Comparison of ENCODE assay signal across 7 mouse cellular contexts in genomic region chr11:22981984-22982757, GRCm38 (mm10). TPM values are rescaled to one million over a fixed set of nuclear protein-coding genes. Genes with fewer than 3 reads are reported as not detected.
DNase-seq lines count a peak whose midpoint lies in the region; ATAC-seq and TF ChIP-seq lines count a peak whose summit lies in the region.

Gene Gm28048, minus strand, starts transcription at chr11:22982090.
Gene Commd1, minus strand, starts transcription at chr11:22982382.

- peak within 1 kb of the TSS; percentile 45 for H3K4me2 ChIP-seq in embryonic facial prominence, embryonic 11.5 days (ENCODE audit: low read depth, low read length)
- peak within 1 kb of the TSS; percentile 74 for H3K4me2 ChIP-seq in limb, embryonic 12.5 days
- peak within 1 kb of the TSS; percentile 63 for H3K4me2 ChIP-seq in midbrain, embryonic 15.5 days

- peak; percentile 69 for TF ChIP-seq CTCF in spleen, adult 2 months (IDR thresholded peaks at IDR 0.05; ENCODE audit: extremely low read depth, insufficient read depth, insufficient read length, insufficient replicate concordance)

- peak within 1 kb of the TSS; percentile 62 for H3K4me3 ChIP-seq in embryonic facial prominence, embryonic 11.5 days (ENCODE audit: low read depth, low read length)
- peak within 1 kb of the TSS; percentile 67 for H3K4me3 ChIP-seq in limb, embryonic 12.5 days (replicated peaks)
- peak within 1 kb of the TSS; percentile 78 for H3K4me3 ChIP-seq in midbrain, embryonic 15.5 days
- peak within 1 kb of the TSS; percentile 95 for H3K4me3 ChIP-seq in spleen, adult 2 months (ENCODE audit: extremely low read depth, insufficient read depth, insufficient read length)

- peak; percentile 49 for TF ChIP-seq POLR2A in spleen, adult 2 months (IDR thresholded peaks at IDR 0.05; ENCODE audit: low read depth, low read length)

- WGBS in embryonic facial prominence, embryonic 11.5 days, result 3% methylated on average over 42 of the region's 42 CpGs
- 3% methylated on average over 42 of the region's 42 CpGs for WGBS in limb, embryonic 12.5 days
- 3% methylated on average over 42 of the region's 42 CpGs for WGBS in midbrain, embryonic 15.5 days
- 3% methylated on average over 42 of the region's 42 CpGs for WGBS in spleen, adult 2 months

- peak; percentile 92 for ATAC-seq in embryonic facial prominence, embryonic 11.5 days (replicated peaks; ENCODE audit: insufficient number of reproducible peaks, low FRiP score, low TSS enrichment, low read depth)
- peak; percentile 94 for ATAC-seq in limb, embryonic 12.5 days (ENCODE audit: insufficient number of reproducible peaks, insufficient read depth, low FRiP score, low TSS enrichment, low read depth)
- peak; percentile 93 for ATAC-seq in midbrain, embryonic 15.5 days (replicated peaks)

- peak within 1 kb of the TSS; percentile 67 for H3K9ac ChIP-seq in embryonic facial prominence, embryonic 11.5 days (replicated peaks; ENCODE audit: low read length)
- peak within 1 kb of the TSS; percentile 73 for H3K9ac ChIP-seq in limb, embryonic 12.5 days (replicated peaks)
- peak within 1 kb of the TSS; percentile 65 for H3K9ac ChIP-seq in midbrain, embryonic 15.5 days

- H3K27ac ChIP-seq in embryonic facial prominence, embryonic 11.5 days (replicated peaks; ENCODE audit: low read depth, low read length), result peak within 1 kb of the TSS; percentile 92
- H3K27ac ChIP-seq in limb, embryonic 12.5 days, result peak within 1 kb of the TSS; percentile 97
- H3K27ac ChIP-seq in midbrain, embryonic 15.5 days, result peak within 1 kb of the TSS; percentile 96
- peak within 1 kb of the TSS; percentile 96 for H3K27ac ChIP-seq in spleen, adult 2 months (ENCODE audit: insufficient read depth, low read length)

- H3K27me3 ChIP-seq in embryonic facial prominence, embryonic 11.5 days (ENCODE audit: control insufficient read depth, insufficient read depth, low read length), result no peaks in the 10 kb centered on the region
- no peaks in the 10 kb centered on the region for H3K27me3 ChIP-seq in limb, embryonic 12.5 days
- H3K27me3 ChIP-seq in midbrain, embryonic 15.5 days (replicated peaks), result no peaks in the 10 kb centered on the region
- no peaks in the 10 kb centered on the region for H3K27me3 ChIP-seq in spleen, adult 2 months (ENCODE audit: control insufficient read depth, insufficient read depth, low read length)

- H3K9me3 ChIP-seq in embryonic facial prominence, embryonic 11.5 days (replicated peaks; ENCODE audit: control insufficient read depth, low read length), result no peaks in the 10 kb centered on the region
- no peaks in the 10 kb centered on the region for H3K9me3 ChIP-seq in limb, embryonic 12.5 days
- H3K9me3 ChIP-seq in midbrain, embryonic 15.5 days, result no peaks in the 10 kb centered on the region

- no peaks in the 10 kb centered on the region for H3K4me1 ChIP-seq in embryonic facial prominence, embryonic 11.5 days (ENCODE audit: control insufficient read depth, insufficient read depth, low read length)
- peaks cover 9% of the 10 kb centered on the region for H3K4me1 ChIP-seq in limb, embryonic 12.5 days (replicated peaks)
- H3K4me1 ChIP-seq in midbrain, embryonic 15.5 days, result peaks cover 35% of the 10 kb centered on the region
- peaks cover 5% of the 10 kb centered on the region; the same call in 1 of the 2 replicates for H3K4me1 ChIP-seq in spleen, adult 2 months (ENCODE audit: control insufficient read depth, insufficient read depth, insufficient read length)

- DNase-seq in adrenal gland, postnatal 14 days, result peak; percentile 98
- peak; percentile 95 for DNase-seq in embryonic facial prominence, embryonic 11.5 days (ENCODE audit: low spot score)
- peak; percentile 99 for DNase-seq in heart, adult 11 months
- peak; percentile 98 for DNase-seq in kidney, adult 18-20 months
- DNase-seq in spleen, adult 2 months (ENCODE audit: low read depth in 1 of 2, low spot score in 2 of 2), result peak; percentile 89 to 96

- no peaks in the 10 kb centered on the region; the same call in 1 of the 2 replicates for H3K36me3 ChIP-seq in embryonic facial prominence, embryonic 11.5 days (replicated peaks; ENCODE audit: control insufficient read depth, insufficient read depth, low read depth, low read length)
- peaks cover 13% of the 10 kb centered on the region for H3K36me3 ChIP-seq in limb, embryonic 12.5 days
- H3K36me3 ChIP-seq in midbrain, embryonic 15.5 days (replicated peaks), result no peaks in the 10 kb centered on the region
- peaks cover 2% of the 10 kb centered on the region; the same call in 1 of the 2 replicates for H3K36me3 ChIP-seq in spleen, adult 2 months (ENCODE audit: control insufficient read depth, insufficient read depth, low read length)

RNA-seq across cellular contexts. Expression of gene Gm28048, which starts in this region (rescaled TPM):
- 27.5 and 33.1 TPM in 2 replicates for total RNA-seq in adrenal gland, postnatal 14 days (2021)
- 9.5 and 9.8 TPM in 2 replicates for polyA plus RNA-seq in embryonic facial prominence, embryonic 11.5 days (2014; fragmentation: Nextera tagmentation; extraction: Ambion mirVana)
- 5.9 and 6.5 TPM in 2 replicates for polyA plus RNA-seq in limb, embryonic 12.5 days (2016; fragmentation: Nextera tagmentation; extraction: Ambion mirVana)
- polyA plus RNA-seq in midbrain, embryonic 15.5 days (2015; fragmentation: Nextera tagmentation; extraction: Ambion mirVana), result 2.6 and 3.6 TPM in 2 replicates
- 0.05 TPM in 1 of 2 replicates, not detected in the other for polyA plus RNA-seq in spleen, adult 2 months (2012; rRNA removed)

RNA-seq across cellular contexts. Expression of gene Commd1, which starts in this region (rescaled TPM):
- total RNA-seq in adrenal gland, postnatal 14 days (2021), result 102 and 105 TPM in 2 replicates
- polyA plus RNA-seq in embryonic facial prominence, embryonic 11.5 days (2014; fragmentation: Nextera tagmentation; extraction: Ambion mirVana), result 402 and 452 TPM in 2 replicates
- polyA plus RNA-seq in limb, embryonic 12.5 days (2016; fragmentation: Nextera tagmentation; extraction: Ambion mirVana), result 382 and 388 TPM in 2 replicates
- polyA plus RNA-seq in midbrain, embryonic 15.5 days (2015; fragmentation: Nextera tagmentation; extraction: Ambion mirVana), result 241 and 245 TPM in 2 replicates
- 4.2 and 5.4 TPM in 2 replicates for polyA plus RNA-seq in spleen, adult 2 months (2012; rRNA removed)

Comparison
In these comparisons a context has a peak if more than half of its experiments do, and no peak if none do; other contexts are left out.
1. Peak in every context shown above with its lines: DNase-seq, ATAC-seq, H3K4me3 ChIP-seq and H3K27ac ChIP-seq.
2. RNA of gene Commd1 (polyA plus RNA-seq): 402 to 452 TPM in embryonic facial prominence, embryonic 11.5 days, 382 to 388 TPM in limb, embryonic 12.5 days and 241 to 245 TPM in midbrain, embryonic 15.5 days; 4.2 to 5.4 TPM in spleen, adult 2 months; every median in the first group is over 10 times any median in the second.